Mouse (Mus musculus): Measurements from ENCODE around the gene Ube2u.
A peak's percentile ranks its signal among the peaks of the same experiment; 100 is the strongest.
"Not testable (repeated sequence)": the region's sequence is repeated elsewhere in the genome, so short reads cannot be mapped to it uniquely, and the experiment has no call there.

Gene Ube2u

DNA sequence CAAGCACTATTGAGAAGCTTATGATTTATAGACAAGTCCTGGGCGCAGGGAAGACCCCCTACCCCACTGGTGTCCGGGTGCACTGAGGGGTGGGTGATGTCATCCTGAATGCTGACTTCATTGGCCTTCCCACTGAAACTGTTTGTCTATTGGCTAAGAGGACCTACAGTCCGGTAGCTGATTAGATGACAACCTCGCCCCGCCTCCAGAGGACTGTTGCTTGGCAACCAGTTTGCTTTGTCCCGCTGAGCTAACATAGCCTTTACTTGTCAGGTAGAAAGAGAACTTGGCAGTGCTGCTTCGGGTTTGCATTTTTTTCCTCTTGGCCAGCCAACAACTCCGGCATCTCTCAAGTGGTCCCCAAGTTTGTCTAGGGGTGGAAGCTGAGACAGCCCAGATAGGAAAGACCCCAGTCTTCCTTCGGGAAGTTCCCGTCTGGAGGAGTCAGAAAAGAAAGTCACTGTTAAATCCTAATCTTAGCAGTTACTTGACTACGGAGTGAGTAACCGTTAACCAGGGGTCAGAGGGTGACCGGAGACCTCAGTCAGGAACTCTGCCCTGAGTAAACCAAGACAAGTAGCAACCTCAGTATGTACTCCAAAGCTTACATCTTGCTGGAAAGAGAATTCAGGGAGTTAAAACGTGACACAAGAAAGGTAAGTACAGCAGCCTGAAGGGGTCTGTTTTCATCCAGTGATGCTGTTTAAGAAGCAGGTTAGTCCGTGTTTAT is at the start of gene Ube2u:
TSS of gene Ube2u (plus strand) at position 258 of the 730 bp plus-strand sequence.
- peak; percentile 40 for DNase-seq

DNA sequence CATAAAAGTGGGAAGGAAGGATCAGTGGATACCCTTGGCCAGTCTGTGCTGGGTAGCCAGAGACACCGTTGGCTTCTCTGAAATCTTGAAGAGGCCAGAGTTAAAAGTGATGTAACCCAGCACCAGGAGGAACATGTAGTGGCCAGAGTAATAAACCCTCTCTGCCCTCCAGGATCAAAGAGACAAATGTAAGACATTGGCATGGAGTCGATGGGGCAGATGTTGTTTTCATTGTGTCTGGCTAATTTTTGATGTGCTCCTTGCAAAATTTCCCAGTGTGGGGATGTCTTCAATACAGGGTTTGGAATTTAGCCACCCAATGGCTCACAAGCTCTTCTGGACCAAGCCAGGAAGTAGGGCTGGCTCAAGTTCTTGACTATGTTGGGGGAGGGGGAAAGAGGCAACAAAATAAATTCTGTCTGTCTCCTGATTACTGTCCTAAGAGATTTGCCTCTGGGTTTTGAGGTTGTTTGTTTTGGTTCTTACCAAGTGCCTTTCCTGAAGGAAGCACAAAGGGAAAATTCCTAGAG is 49.2 kb upstream of the Ube2u start:
- DNase-seq, result no peak

GRCm38 (mm10) chr4:100435281-100436168 is 43.1 kb upstream of the Ube2u start:
- DNase-seq, result no peak

- DNase-seq, result no peak
These were observed 42.5 kb upstream of the Ube2u start for GRCm38 (mm10) chr4:100436169-100436547.

DNA sequence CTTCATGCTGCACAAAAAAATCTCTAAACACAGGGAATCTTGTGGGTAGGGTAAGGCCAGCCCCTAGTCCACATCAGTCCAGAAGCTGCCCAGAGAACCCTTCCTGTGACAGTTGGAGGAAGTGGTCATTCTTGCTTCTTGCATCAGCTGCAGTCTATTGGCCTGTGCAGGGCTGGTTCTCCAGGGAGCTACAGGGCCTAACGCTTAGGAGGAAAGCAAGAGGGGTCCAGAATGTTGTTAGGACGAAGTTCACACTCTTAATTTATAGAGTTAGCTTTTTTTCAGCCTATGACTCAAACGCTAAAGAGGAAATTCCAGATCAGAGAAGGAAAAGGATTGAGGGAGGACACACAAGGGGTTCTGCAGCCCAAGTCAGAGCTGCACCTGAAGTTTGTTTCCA is 31.8 kb upstream of the Ube2u start:
- no peak for DNase-seq

DNA sequence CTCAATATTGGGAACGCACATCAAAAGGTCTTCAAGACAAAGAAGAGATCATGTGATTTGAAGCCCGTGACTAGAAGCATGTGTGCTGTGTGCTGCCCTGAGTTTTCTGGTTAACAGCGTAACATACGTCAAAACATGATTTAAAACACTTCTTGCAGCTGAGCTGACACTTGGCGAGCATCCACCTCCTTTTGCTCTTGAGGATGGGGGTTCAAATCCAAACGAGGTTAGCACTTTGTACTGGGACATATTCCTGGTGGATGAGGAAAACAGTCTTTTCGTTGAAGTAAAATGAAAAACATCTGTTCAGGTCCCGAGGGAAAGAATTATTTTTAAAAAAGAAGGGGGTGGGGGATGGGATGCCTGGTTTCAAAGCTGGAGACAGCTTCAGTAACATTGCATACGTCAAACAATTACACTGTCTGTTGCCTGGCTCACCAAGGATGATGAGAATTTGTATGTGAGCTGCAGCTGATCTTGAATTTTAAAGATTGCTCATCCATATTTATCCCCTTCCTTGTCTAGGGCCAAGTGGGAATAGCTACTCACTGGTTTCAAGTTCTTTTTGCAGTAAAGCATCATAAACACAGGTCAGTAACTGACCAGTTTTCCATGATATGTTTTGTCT is 16.0 kb upstream of the Ube2u start:
- DNase-seq, result no peak

DNA sequence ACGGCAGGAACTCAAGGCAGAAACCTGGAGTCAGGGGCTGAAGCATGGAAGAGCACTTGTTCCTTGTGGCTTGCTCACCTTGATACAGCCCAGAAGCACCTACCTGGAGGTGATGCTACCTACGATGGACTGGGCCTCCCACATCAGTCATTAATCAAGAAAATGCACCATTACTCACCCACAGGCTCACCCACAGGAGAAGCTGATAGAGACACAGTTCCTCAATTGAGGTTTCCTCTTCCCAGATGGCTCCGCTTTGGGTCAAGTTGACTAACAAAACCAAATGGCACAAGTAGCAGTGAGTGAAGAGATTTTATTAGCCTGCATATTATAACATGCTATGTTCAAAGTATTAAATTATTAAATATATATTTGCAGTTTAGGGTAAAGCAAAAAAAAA is 9.8 kb downstream of the Ube2u start:
- DNase-seq, result no peak

DNA sequence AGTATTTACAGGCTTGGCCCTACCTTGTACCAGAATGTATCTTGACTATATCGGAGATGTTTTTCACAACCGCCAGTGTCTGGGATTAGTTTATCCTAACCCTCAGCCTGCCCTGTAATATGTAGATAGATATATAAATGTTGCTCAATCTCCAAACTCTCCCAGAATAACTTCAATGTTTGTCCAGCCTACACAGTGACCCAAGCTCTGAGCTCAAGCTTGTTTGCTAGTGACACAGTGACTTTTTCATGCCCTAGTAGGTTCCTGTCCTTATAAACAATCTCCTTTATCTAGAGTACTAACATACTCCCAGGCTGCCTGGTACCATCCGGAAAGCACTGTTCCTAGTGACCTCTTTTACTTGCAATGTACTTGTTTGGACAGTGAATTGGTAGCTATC is 16.5 kb downstream of the Ube2u start:
- no peak for DNase-seq

DNA sequence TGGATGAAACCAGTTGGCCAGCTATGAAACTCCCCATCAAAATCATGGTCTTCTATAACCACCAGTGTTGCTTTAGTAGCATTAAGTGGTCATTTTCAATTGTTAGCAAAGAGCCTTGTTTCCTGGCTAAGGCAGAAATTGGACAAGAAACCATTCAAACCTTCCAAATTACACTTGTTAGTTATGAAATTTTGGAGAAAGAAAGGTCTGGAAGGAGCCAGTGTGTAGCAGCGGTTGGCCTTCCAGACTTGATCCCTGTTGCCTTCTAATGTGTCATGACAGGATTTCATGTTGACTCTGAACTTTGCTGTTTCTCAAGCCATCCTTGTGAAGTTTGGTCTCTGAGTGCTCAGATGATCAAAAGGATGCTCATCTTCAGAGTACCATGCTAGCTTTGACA is 17.9 kb downstream of the Ube2u start:
- DNase-seq, result no peak

GRCm38 (mm10) chr4:100498192-100498591 is 19.5 kb downstream of the Ube2u start:
- DNase-seq, result peak; percentile 27

DNA sequence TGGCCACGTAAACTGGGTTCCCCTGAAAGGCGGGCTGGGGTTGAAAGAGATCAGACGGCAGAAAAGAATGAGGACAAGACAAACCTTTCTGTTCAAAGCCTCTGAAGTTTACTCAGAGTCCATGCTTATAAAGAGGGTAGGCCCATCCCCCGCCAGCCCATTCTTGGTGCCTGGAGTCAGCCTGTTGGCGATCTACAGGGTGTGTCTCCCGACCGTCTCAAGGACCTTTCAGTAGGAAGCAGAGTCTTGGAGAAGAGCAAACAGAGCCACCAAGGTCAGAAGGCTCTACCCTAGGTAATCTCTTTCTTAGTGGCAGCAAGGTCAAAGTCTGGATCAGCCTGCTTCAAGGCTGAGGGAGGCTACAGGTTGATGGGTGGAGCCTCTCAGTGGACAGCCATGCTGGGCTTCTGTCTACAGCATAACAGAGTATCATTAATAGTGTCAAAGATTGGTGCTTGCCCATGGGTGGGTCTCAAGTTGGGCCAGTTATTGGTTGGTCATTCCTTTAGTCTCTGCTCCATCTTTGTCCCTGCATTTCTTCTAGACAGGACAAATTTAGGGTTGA is 20.5 kb downstream of the Ube2u start:
- not testable (repeated sequence) for DNase-seq

GRCm38 (mm10) chr4:100503337-100503736 is 24.7 kb downstream of the Ube2u start:
- no peak for DNase-seq

- DNase-seq, result no peak
These were observed 39.0 kb downstream of the Ube2u start for GRCm38 (mm10) chr4:100517646-100518045.

DNA sequence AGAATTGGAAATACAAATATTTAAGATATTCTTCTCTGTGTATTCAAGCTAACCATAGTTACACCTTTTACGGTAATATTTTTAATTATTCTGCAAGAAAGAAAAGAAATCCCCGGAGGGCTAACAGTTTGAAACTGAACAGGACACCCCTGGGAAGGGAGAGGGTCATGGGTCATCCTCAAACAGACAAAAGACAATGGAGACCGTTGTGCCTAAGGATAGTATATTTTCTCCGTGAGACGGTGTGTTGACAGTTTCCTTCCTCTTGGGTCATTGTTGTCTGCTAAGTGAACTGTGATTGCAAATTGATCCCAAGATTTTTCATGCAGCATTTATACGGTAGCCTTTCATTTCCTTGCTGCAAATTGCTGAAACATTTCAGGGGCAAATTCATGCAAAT is 43.9 kb downstream of the Ube2u start:
- no peak for DNase-seq

DNA sequence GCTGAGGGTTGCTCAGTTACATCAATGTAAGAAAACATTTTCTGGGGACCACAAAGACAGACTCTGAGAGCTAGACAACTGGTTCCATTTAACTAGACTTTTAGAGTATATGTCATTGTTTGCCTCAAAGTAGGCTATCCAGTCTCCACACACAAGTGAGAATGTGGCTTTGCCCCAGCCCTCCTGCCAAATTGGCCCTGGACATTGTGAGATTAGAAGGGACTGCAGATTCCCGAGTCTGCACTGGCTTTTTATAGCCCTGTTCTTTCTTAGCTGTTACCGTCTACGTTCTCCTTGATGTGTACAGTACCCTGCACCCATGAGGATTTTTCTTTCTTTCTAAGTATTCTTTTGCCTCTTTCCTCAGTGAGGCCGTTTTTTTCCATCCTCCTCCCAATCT is 46.1 kb downstream of the Ube2u start:
- DNase-seq, result no peak

DNA sequence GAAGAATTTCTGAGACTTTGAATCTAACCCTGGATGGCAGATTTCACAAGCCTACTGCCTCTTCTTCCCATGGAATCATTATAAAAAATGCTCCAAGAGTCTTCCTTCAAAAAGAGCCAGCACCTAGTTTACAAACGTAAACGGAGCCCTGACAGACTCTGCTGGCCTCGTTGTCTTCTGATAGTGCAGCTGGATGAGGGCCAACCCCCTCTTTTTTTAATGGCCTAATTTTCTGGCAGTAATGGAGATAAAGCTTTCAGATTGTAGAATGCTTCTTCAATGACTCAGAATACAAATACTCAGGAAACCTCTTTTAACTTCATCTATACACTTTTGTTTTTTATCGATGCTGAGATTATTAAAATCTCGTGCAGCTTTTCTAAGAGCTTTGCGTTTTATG is 47.6 kb downstream of the Ube2u start:
- DNase-seq, result no peak

- no peak for DNase-seq
These were observed 48.4 kb downstream of the Ube2u start for GRCm38 (mm10) chr4:100527086-100527485.

- peak; percentile 18 for DNase-seq
These were observed 48.9 kb downstream of the Ube2u start for GRCm38 (mm10) chr4:100527554-100528001.

DNA sequence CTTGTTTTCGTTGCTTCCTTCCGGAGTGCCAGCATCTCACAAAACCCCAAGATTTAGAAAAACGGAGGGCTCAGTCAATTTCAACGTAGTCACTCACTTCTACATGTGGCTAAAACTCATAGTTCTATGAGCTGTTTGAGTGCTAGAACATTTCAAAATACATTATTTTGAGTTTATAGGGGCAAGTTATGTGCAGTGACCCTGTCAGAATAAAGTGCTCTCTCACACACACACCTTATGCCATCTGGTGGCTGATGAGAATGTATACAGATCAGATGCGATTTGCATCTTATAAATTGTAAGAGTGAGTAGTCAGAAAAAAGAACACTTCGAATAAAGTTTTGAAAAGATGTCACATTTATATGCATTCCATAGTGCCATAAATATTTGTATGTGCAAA is 55.0 kb downstream of the Ube2u start:
- DNase-seq, result no peak

- no peak for DNase-seq
These were observed 56.3 kb downstream of the Ube2u start for GRCm38 (mm10) chr4:100534946-100535345.

- DNase-seq, result peak; percentile 14
These were observed 59.2 kb downstream of the Ube2u start for GRCm38 (mm10) chr4:100537898-100538297.

DNA sequence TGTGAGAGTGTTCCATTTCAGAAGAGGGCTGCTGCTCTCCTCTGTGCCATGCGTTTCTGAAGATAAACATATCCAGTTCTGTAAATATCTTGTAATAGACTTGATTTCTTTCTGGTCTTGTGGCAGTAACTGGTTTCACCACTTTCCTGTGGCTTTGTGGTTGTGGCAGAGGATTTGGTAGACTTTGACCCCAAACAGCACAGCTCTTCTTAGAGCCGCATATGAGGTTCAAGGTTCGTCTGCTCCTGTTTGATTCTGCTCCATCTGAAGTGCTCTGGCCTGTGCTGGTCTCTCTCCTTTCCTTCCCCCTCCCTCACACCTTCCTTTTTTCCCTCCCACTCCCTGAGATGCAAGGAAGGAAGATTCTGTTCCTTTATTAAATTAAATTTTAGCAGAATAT is 60.8 kb downstream of the Ube2u start:
- DNase-seq, result no peak

DNA sequence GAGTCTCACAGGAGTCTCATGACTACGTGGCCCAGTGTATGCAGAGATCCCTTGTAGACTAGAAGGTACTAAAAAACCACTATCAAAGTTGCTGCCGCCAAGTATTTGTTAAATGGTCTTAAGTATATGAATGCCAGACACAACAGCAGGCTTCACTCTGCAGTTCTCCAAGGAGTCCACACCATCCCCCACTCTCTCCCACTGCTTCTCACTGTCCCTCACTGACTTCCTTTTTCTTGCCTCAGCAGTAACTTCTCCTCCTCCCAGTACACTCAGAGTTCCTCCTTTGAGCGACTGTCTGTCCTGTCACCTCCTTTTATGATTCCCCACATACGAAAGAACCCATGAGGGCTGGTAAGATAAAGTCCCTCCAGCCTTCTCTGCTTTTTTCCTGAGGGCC is 69.3 kb downstream of the Ube2u start:
- no peak for DNase-seq

Measured in right cerebral cortex, postnatal 4 days (tissue).